Mouse (Mus musculus) frontal cortex, adult (tissue): ENCODE data around the gene Bcat2.

Experiments
- ATAC-seq: cut with Nextera tagmentation; 2 replicates; pipeline ENCODE4 v1.9.2; 2017; ENCODE audit warnings: mild to moderate bottlenecking, moderate library complexity, mixed read lengths; ENCODE audit not compliant: low TSS enrichment

Gene Bcat2

GRCm38 (mm10) chr7:45550821-45551511, 19.0 kb upstream of the Bcat2 start:
- ATAC-seq: no peak

DNA sequence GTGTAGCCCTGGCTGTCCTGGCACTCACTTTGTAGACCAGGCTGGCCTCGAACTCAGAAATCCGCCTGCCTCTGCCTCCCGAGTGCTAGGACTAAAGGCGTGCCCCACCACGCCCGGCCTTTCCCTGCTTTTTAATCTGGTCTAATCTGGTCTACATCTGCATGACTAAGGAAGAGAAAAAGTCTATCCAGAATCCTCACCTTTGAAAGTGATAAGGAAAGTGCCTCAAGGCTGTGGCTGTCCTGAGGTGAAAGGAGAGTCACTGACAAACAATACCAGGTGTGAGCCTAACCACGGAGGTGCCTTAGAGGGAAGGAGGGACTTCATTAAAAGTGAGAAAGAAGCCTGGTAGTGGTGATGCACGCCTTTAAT, 18.5 kb upstream of the Bcat2 start:
- no peak for ATAC-seq

DNA sequence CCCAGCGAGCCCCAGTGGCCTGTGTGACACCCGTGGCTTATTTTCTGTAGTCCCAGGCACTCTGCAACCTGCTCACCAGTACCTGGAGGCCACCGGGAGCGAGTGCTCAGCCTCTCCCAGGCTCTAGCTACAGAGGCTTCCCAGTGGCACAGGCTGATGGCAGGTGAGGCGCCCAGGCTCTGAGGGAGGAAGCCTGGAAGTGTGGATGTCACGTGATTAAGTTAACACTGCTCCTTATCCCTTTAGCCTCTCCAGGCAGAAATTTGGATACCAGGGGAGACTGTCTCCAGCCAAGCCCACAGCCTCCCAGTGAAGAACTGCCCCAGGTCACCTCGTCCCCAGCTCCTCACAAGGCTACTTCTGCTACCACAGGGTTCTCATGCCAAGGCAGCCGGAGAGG, 16.4 kb upstream of the Bcat2 start:
- no peak for ATAC-seq

DNA sequence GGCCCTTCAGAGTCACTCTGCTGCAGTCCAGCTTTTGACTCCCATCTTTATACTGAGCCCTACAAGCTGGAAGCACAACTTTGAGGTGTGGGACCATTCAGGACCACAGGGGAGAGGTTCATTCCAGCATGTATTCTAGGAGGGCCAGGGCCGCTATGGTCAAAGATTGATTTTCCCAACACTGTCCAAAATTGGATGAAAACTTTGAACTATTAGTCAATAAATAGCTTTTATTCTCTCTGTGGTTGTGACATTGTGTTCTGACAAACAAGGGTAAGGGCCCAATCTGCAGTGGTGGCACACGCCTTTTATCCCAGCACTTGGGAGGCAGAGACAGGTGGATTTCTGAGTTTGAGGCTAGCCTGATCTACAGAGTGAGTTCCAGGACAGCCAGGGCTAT, 16.0 kb upstream of the Bcat2 start:
- no peak for ATAC-seq

- ATAC-seq: no peak
Measured at GRCm38 (mm10) chr7:45554744-45555143, 15.2 kb upstream of the Bcat2 start, which contains the start of gene Hsd17b14. TSS of gene Hsd17b14 (plus strand) at chr7:45554893.

- ATAC-seq: peak; percentile 73; the same call in 1 of the 2 replicates
Measured at GRCm38 (mm10) chr7:45555787-45556186, 14.2 kb upstream of the Bcat2 start.

- ATAC-seq: no peak
Measured at GRCm38 (mm10) chr7:45558907-45559306, 11.0 kb upstream of the Bcat2 start.

GRCm38 (mm10) chr7:45560241-45560640, 9.7 kb upstream of the Bcat2 start:
- ATAC-seq: no peak

- ATAC-seq: peak; percentile 69; the same call in 1 of the 2 replicates
Measured at GRCm38 (mm10) chr7:45560843-45561623, 8.9 kb upstream of the Bcat2 start.

- ATAC-seq: no peak; the same call in 1 of the 2 replicates
Measured at GRCm38 (mm10) chr7:45561624-45562520, 8.1 kb upstream of the Bcat2 start.

GRCm38 (mm10) chr7:45564811-45565210, 5.1 kb upstream of the Bcat2 start:
- ATAC-seq: no peak

DNA sequence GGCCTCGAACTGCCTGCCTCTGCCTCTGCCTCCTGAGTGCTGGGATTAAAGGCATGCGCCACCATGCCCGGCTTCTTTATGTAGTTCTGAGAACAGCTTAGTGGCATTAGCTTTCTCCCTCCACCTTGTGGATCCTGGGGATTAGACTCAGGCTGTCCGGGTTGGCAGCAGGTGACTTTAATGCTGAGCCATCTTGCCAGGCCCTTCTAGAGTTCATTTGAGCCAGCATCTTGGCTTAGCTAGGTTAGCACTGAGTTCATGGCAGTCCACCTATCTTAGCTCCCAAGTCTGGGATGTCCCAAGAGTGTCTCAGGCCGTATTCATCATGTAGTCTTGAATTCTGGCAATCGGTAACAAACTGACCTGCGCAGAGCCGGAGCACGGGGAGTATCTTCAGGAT, 4.5 kb upstream of the Bcat2 start:
- ATAC-seq: no peak

DNA sequence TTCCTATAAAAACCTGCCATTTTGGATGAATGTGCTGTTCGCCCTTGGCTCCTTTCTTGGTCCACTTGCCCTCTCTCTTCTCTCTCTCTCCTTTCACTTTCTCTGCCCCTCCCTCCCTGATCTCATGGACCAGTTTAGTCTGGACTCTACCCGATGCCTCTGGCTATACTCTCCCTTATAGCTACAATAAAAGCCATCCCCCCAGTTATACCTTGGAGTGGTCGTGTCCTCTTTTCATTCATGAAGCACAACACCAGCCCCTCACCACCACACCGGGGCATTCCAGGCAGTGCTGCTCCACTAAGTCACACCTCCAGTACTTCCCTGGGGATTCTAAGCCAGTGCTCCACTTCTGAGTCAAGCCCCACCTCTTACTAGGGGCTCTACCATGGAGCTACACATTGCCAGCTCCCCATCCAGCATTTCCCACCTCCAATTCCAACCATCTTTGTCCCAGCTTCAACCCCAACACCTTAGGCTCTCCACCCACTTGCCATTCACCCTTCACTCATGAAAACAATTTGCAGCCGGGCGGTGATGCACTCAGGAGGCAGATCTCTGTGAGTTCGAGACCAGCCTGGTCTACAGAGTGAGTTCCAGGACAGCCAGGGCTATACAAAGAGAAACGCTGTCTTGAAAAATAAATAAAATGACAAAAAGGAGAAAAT, 2.7 kb upstream of the Bcat2 start:
- ATAC-seq: no peak

DNA sequence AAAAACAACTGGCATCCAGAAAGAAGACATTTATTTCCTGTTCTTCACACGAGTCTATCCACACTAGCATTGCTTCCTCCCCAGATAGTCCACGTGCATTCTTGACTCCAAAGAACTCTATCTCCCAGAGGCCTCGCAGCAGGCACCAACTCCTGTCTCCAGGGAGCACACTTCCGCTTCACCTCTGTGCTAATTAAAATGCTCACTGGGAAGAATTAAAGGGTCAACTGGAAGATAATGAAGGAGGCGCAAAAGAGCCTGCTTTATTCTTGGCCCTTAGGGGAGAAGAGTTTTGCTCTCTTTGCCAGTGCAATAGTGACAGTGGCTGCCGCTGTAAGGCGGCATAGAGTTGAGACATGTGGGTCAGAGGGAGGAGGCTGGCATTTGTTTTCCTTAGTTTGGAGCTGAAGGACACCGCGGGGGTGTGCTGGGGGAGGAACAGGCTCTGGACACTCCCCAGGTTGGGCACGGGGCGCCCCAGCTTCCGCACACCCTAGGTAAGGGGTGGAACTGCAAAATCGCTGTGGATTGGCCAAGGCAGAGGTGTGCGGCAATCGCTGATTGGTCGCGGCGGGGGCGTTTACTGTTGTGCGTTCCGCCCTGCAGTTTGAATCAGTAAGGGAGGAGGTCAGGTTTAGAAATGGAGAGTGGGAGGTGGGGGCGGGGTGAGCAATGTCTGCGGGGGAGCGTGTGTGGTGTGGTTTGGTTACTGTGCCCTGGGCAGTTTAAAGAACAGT, 2.0 kb upstream of the Bcat2 start:
- ATAC-seq: peak; percentile 88

DNA sequence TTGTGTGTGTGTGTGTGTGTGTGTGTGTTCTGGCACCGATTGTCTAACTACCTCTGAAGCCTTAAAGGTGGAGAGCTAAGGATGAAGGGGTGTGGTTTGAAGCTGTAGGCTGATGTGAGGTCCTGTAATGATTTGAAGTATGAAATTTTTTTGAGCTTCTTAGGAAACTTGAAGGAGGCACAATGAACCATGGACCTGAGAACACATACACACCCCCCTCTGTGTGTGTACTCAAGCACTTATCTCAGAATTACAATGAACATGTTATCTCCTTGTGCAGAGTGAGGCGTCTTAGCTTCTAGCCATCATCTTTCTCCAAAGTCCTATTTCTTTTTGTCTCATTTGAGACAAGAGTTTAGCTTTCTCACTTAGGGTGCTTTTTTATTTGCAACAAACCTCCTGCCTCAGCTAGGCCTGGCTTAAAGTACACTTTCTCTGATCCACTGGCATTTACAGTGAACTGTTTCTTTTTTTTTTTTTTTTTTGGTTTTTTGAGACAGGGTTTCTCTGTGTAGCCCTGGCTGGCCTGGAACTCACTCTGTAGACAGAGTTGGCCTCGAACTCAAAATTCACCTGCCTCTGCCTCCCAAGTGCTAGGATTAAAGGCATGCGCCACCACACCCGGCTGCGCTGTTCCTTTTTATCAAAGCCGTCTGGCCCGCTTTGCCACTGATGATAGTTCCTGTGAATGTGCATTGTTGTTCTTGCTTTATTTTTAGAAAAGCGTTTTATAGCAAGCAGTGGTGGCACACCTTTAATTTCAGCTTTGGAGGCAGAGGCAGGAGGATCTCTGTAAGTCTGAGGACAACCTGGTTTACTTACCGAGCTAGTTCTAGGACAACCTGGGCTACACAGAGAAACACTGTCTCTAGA, 1.1 kb upstream of the Bcat2 start:
- no peak for ATAC-seq

- ATAC-seq: no peak
Measured at GRCm38 (mm10) chr7:45571966-45572365, 2.0 kb downstream of the Bcat2 start.

- ATAC-seq: no peak
Measured at GRCm38 (mm10) chr7:45573954-45574353, 4.0 kb downstream of the Bcat2 start.

DNA sequence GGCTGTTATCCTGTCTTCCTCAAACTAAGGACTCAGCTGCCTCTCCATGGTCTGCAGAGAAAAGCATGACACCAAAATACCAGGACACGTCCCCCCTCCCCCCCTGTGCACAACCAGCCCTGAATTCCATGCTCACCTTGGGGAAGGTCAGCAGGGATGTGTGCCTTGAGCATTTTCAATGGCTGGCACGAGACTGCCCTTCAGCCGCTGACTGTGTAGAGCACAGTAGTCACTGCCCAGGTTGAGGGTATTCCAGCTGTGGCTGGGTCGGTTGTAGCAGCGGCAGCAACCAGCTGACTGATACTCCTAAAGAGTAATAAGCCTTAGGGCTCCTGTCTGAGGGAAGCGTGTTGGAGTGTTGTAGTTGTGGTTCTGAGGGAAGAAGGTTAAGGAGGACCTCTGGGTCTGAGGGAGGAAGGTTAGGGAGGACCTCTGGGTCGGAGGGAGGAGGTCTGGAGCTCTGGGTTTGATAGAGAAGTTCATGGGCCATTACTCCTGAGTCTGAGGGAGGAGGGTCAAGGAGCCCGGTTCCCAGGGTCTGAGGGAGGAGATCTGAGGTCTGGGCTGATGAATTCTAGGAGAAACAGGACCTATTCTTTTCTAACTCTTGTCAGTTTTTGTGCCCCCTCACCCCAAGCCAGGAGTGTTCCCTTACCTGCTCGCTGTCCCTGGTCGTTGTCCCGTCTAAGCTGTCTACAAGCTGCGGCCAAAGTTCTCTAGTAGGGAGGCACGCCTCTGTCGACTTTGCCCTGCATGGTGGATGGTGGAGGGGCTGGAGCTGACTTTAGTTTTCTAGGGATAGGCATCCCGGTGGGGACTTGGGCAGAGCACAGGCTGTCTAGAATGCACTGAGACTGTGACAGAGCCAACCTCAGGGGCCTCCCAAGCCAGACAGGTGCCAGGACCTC, 4.8 kb downstream of the Bcat2 start:
- no peak for ATAC-seq

- no peak for ATAC-seq
Measured at GRCm38 (mm10) chr7:45585923-45586322, 16.0 kb downstream of the Bcat2 start.
